Mouse (Mus musculus): ENCODE measurements around the gene Zfp62. TPM values are rescaled to one million over a fixed set of nuclear protein-coding genes. Genes with fewer than 3 reads are reported as not detected.
A peak's percentile ranks its signal among the peaks of the same experiment; 100 is the strongest.

Zfp62 gene
- polyA plus RNA-seq, 2 experiments, result 22.1 to 38.0 TPM

- H3K9me3 ChIP-seq (ENCODE audit: control insufficient read depth, low read length), result no peaks in the 10 kb centered on the region
- H3K4me2 ChIP-seq (replicated peaks; ENCODE audit: low read depth, low read length, severe bottlenecking), result no peak overlapping the region
- no peak for ATAC-seq (ENCODE audit: low FRiP score, low read depth)
- H3K36me3 ChIP-seq (ENCODE audit: control insufficient read depth, insufficient read depth, low read length), result no peaks in the 10 kb centered on the region
- no peak for TF ChIP-seq POLR2A (IDR thresholded peaks at IDR 0.05; ENCODE audit: borderline replicate concordance, extremely low read depth, insufficient read depth, insufficient read length)
- no peak overlapping the region for H3K27ac ChIP-seq (replicated peaks; ENCODE audit: low read depth, low read length)
- no peaks in the 10 kb centered on the region for H3K27me3 ChIP-seq (ENCODE audit: control insufficient read depth, insufficient read depth, low read length)
- no peak overlapping the region for H3K4me3 ChIP-seq (replicated peaks; ENCODE audit: low read length)
- no peak overlapping the region for H3K9ac ChIP-seq (ENCODE audit: low read depth, low read length, severe bottlenecking)
- WGBS, result 45% methylated on average over 3 of the region's 3 CpGs
- DNase-seq (ENCODE audit: low spot score), result peak; percentile 11
- H3K4me1 ChIP-seq (ENCODE audit: control insufficient read depth, insufficient read depth, low read length), result no peaks in the 10 kb centered on the region
Measured at GRCm38 (mm10) chr11:49232781-49233180, 29.7 kb downstream of the Zfp62 start.

GRCm38 (mm10) chr11:49235459-49236207 lies 32.5 kb downstream of the Zfp62 start:
- WGBS, result 76% methylated on average over 3 of the region's 3 CpGs
- no peaks in the 10 kb centered on the region for H3K4me1 ChIP-seq (ENCODE audit: control insufficient read depth, insufficient read depth, low read length)
- no peak overlapping the region for H3K4me3 ChIP-seq (replicated peaks; ENCODE audit: low read length)
- H3K4me2 ChIP-seq (replicated peaks; ENCODE audit: low read depth, low read length, severe bottlenecking), result no peak overlapping the region
- H3K36me3 ChIP-seq (ENCODE audit: control insufficient read depth, insufficient read depth, low read length), result no peaks in the 10 kb centered on the region
- no peak for DNase-seq (ENCODE audit: low spot score)
- TF ChIP-seq POLR2A (IDR thresholded peaks at IDR 0.05; ENCODE audit: borderline replicate concordance, extremely low read depth, insufficient read depth, insufficient read length), result no peak
- H3K27ac ChIP-seq (replicated peaks; ENCODE audit: low read depth, low read length), result no peak overlapping the region
- H3K9me3 ChIP-seq (ENCODE audit: control insufficient read depth, low read length), result no peaks in the 10 kb centered on the region
- no peak for ATAC-seq (ENCODE audit: low FRiP score, low read depth)
- H3K9ac ChIP-seq (ENCODE audit: low read depth, low read length, severe bottlenecking), result no peak overlapping the region
- no peaks in the 10 kb centered on the region for H3K27me3 ChIP-seq (ENCODE audit: control insufficient read depth, insufficient read depth, low read length)

DNA sequence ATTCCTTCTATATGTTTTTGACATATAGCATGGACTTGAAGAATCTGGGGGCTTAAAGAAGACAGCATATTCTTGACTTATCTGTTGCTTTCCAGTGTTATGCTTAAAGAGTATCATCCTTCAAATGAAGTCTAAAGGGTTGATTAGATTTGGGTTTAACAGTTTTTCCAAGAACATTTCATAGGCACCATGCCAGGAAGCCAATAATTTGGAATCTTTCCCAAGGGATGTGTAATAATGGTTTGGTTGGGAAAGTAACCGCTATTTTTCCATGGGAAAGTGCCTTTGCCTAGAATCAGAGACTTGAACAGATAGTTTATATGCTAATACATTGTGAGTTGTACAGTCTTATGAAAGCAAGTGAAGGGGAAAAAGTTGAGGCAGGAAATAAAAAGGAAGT lies 33.8 kb downstream of the Zfp62 start:
- no peak for DNase-seq (ENCODE audit: low spot score)
- Histone ChIP-seq H3K4me2 (replicated peaks; ENCODE audit: low read depth, low read length, severe bottlenecking) (no peak overlapping the region), H3K27me3 (ENCODE audit: control insufficient read depth, insufficient read depth, low read length) (no peaks in the 10 kb centered on the region), H3K9me3 (ENCODE audit: control insufficient read depth, low read length) (no peaks in the 10 kb centered on the region), H3K9ac (ENCODE audit: low read depth, low read length, severe bottlenecking) (no peak overlapping the region), H3K36me3 (ENCODE audit: control insufficient read depth, insufficient read depth, low read length) (no peaks in the 10 kb centered on the region), H3K27ac (replicated peaks; ENCODE audit: low read depth, low read length) (no peak overlapping the region), H3K4me1 (ENCODE audit: control insufficient read depth, insufficient read depth, low read length) (no peaks in the 10 kb centered on the region), H3K4me3 (replicated peaks; ENCODE audit: low read length) (no peak overlapping the region)
- 51% methylated on average over 1 of the region's 1 CpGs for WGBS
- no peak for TF ChIP-seq POLR2A (IDR thresholded peaks at IDR 0.05; ENCODE audit: borderline replicate concordance, extremely low read depth, insufficient read depth, insufficient read length)
- ATAC-seq (ENCODE audit: low FRiP score, low read depth), result no peak

GRCm38 (mm10) chr11:49237532-49237931 lies 34.4 kb downstream of the Zfp62 start:
- Histone ChIP-seq H3K27me3 (ENCODE audit: control insufficient read depth, insufficient read depth, low read length) (no peaks in the 10 kb centered on the region), H3K4me1 (ENCODE audit: control insufficient read depth, insufficient read depth, low read length) (no peaks in the 10 kb centered on the region), H3K9ac (ENCODE audit: low read depth, low read length, severe bottlenecking) (no peak overlapping the region), H3K4me3 (replicated peaks; ENCODE audit: low read length) (no peak overlapping the region), H3K4me2 (replicated peaks; ENCODE audit: low read depth, low read length, severe bottlenecking) (no peak overlapping the region), H3K9me3 (ENCODE audit: control insufficient read depth, low read length) (no peaks in the 10 kb centered on the region), H3K36me3 (ENCODE audit: control insufficient read depth, insufficient read depth, low read length) (no peaks in the 10 kb centered on the region), H3K27ac (replicated peaks; ENCODE audit: low read depth, low read length) (no peak overlapping the region)
- ATAC-seq (ENCODE audit: low FRiP score, low read depth), result no peak
- no peak for TF ChIP-seq POLR2A (IDR thresholded peaks at IDR 0.05; ENCODE audit: borderline replicate concordance, extremely low read depth, insufficient read depth, insufficient read length)
- DNase-seq (ENCODE audit: low spot score), result no peak
- 73% methylated on average over 2 of the region's 2 CpGs for WGBS

GRCm38 (mm10) chr11:49240310-49240709 lies 37.2 kb downstream of the Zfp62 start:
- peaks cover 11% of the 10 kb centered on the region for H3K4me1 ChIP-seq (ENCODE audit: control insufficient read depth, insufficient read depth, low read length)
- H3K4me2 ChIP-seq (replicated peaks; ENCODE audit: low read depth, low read length, severe bottlenecking), result no peak overlapping the region
- no peak for DNase-seq (ENCODE audit: low spot score)
- no peak for TF ChIP-seq POLR2A (IDR thresholded peaks at IDR 0.05; ENCODE audit: borderline replicate concordance, extremely low read depth, insufficient read depth, insufficient read length)
- no peak for ATAC-seq (ENCODE audit: low FRiP score, low read depth)
- no peak overlapping the region for H3K9ac ChIP-seq (ENCODE audit: low read depth, low read length, severe bottlenecking)
- no peaks in the 10 kb centered on the region for H3K9me3 ChIP-seq (ENCODE audit: control insufficient read depth, low read length)
- no peak overlapping the region for H3K4me3 ChIP-seq (replicated peaks; ENCODE audit: low read length)
- WGBS, result 95% methylated on average over 1 of the region's 1 CpGs
- H3K36me3 ChIP-seq (ENCODE audit: control insufficient read depth, insufficient read depth, low read length), result no peaks in the 10 kb centered on the region
- H3K27ac ChIP-seq (replicated peaks; ENCODE audit: low read depth, low read length), result no peak overlapping the region
- H3K27me3 ChIP-seq (ENCODE audit: control insufficient read depth, insufficient read depth, low read length), result no peaks in the 10 kb centered on the region
